In genomic region chr5:117388877-117389276, GRCm38 (mm10) we compare ENCODE assay signal across 8 mouse cellular contexts. TPM values are rescaled to one million over a fixed set of nuclear protein-coding genes. Genes with fewer than 3 reads are reported as not detected.
DNase-seq lines count a peak whose midpoint lies in the region; ATAC-seq and TF ChIP-seq lines count a peak whose summit lies in the region.

Rfc5 (minus strand) TSS chr5:117389047.

- H3K27me3 ChIP-seq in embryonic facial prominence, embryonic 13.5 days, result no peaks in the 10 kb centered on the region
- H3K27me3 ChIP-seq in heart, adult 2 months (ENCODE audit: control insufficient read depth, insufficient read depth, low read length), result no peaks in the 10 kb centered on the region
- no peaks in the 10 kb centered on the region for H3K27me3 ChIP-seq in limb, embryonic 13.5 days
- no peaks in the 10 kb centered on the region for H3K27me3 ChIP-seq in midbrain, embryonic 16.5 days (ENCODE audit: control insufficient read depth, insufficient read depth, low read depth, low read length)

- no peak for TF ChIP-seq CTCF in heart, adult 2 months (IDR thresholded peaks at IDR 0.05)

- H3K36me3 ChIP-seq in embryonic facial prominence, embryonic 13.5 days, result peaks cover 26% of the 10 kb centered on the region
- H3K36me3 ChIP-seq in heart, adult 2 months (ENCODE audit: control insufficient read depth, insufficient read depth, low read length), result no peaks in the 10 kb centered on the region
- peaks cover 22% of the 10 kb centered on the region for H3K36me3 ChIP-seq in limb, embryonic 13.5 days
- H3K36me3 ChIP-seq in midbrain, embryonic 16.5 days (ENCODE audit: control insufficient read depth, insufficient read depth, low read length), result peaks cover 13% of the 10 kb centered on the region

- peaks cover 12% of the 10 kb centered on the region for H3K4me1 ChIP-seq in embryonic facial prominence, embryonic 13.5 days
- H3K4me1 ChIP-seq in heart, adult 2 months (ENCODE audit: control insufficient read depth, insufficient read depth, low read length), result peaks cover 1% of the 10 kb centered on the region
- peaks cover 14% of the 10 kb centered on the region for H3K4me1 ChIP-seq in limb, embryonic 13.5 days
- H3K4me1 ChIP-seq in midbrain, embryonic 16.5 days (ENCODE audit: control insufficient read depth, insufficient read depth, low read length), result peaks cover 6% of the 10 kb centered on the region

- peak; percentile 93 for ATAC-seq in embryonic facial prominence, embryonic 13.5 days (ENCODE audit: insufficient number of reproducible peaks, insufficient read depth, low FRiP score, low TSS enrichment, low read depth)
- peak; percentile 93 for ATAC-seq in limb, embryonic 13.5 days (ENCODE audit: low FRiP score, low read depth)
- ATAC-seq in midbrain, embryonic 16.5 days, result peak; percentile 96

- DNase-seq in 3134 (ENCODE audit: extremely low read depth, insufficient read length, low spot score), result peak; percentile 95
- peak; percentile 99 for DNase-seq in adrenal gland, postnatal 36 days
- DNase-seq in heart, adult 2 months, result peak; percentile 96
- peak; percentile 95 for DNase-seq in kidney, adult 8-10 months
- peak; percentile 85 to 96 for DNase-seq in spleen, postnatal 10 days (ENCODE audit: low spot score in 2 of 2)

- under 1% methylated on average over 44 of the region's 44 CpGs for whole genome bisulfite sequencing in embryonic facial prominence, embryonic 13.5 days
- WGBS in heart, adult 2 months, result 1% methylated on average over 44 of the region's 44 CpGs
- WGBS in limb, embryonic 13.5 days, result 1% methylated on average over 28 of the region's 44 CpGs
- under 1% methylated on average over 42 of the region's 44 CpGs for WGBS in midbrain, embryonic 16.5 days

- TF ChIP-seq EP300 in heart, adult 2 months (IDR thresholded peaks at IDR 0.05; ENCODE audit: insufficient read depth, low read depth, low read length), result no peak

- H3K27ac ChIP-seq in embryonic facial prominence, embryonic 13.5 days, result peak within 1 kb of the TSS; percentile 28; the same call in 1 of the 2 replicates
- peak within 1 kb of the TSS; percentile 55; the same call in 1 of the 2 replicates for H3K27ac ChIP-seq in heart, adult 2 months
- H3K27ac ChIP-seq in limb, embryonic 13.5 days, result no peak within 1 kb of the TSS
- H3K27ac ChIP-seq in midbrain, embryonic 16.5 days (ENCODE audit: low read length), result peak within 1 kb of the TSS; percentile 79

- no peaks in the 10 kb centered on the region; the same call in 1 of the 2 replicates for H3K9me3 ChIP-seq in embryonic facial prominence, embryonic 13.5 days
- peaks cover 4% of the 10 kb centered on the region; the same call in 1 of the 2 replicates for H3K9me3 ChIP-seq in limb, embryonic 13.5 days
- H3K9me3 ChIP-seq in midbrain, embryonic 16.5 days (replicated peaks; ENCODE audit: control insufficient read depth, low read length, poor library complexity, severe bottlenecking), result no peaks in the 10 kb centered on the region

- peak; percentile 41; the same call in 1 of the 2 replicates for TF ChIP-seq POLR2A in heart, adult 2 months (IDR thresholded peaks at IDR 0.05; ENCODE audit: insufficient read depth, low read depth, low read length)

- peak within 1 kb of the TSS; percentile 93 for H3K9ac ChIP-seq in embryonic facial prominence, embryonic 13.5 days
- H3K9ac ChIP-seq in heart, adult 2 months (ENCODE audit: low read depth, low read length), result peak within 1 kb of the TSS; percentile 80
- peak within 1 kb of the TSS; percentile 92 for H3K9ac ChIP-seq in limb, embryonic 13.5 days
- H3K9ac ChIP-seq in midbrain, embryonic 16.5 days (ENCODE audit: low read depth, low read length), result peak within 1 kb of the TSS; percentile 80

- H3K4me3 ChIP-seq in embryonic facial prominence, embryonic 13.5 days, result peak within 1 kb of the TSS; percentile 86
- H3K4me3 ChIP-seq in heart, adult 2 months, result peak within 1 kb of the TSS; percentile 59
- H3K4me3 ChIP-seq in limb, embryonic 13.5 days, result peak within 1 kb of the TSS; percentile 82
- peak within 1 kb of the TSS; percentile 73 for H3K4me3 ChIP-seq in midbrain, embryonic 16.5 days (ENCODE audit: low read depth, low read length)

- H3K79me2 ChIP-seq in heart, adult 2 months (replicated peaks; ENCODE audit: control insufficient read depth, insufficient read depth, low read length), result no peaks in the 10 kb centered on the region

- intact Hi-C loops in heart, adult 2 months (cut with DNase I), result loop anchor here (2.0 to 10.0 kb wide), 3 partner anchors 32 to 274 kb away; partner anchors contain the start of genes Suds3, Vsig10 and Wsb2

- H3K4me2 ChIP-seq in embryonic facial prominence, embryonic 13.5 days, result peak within 1 kb of the TSS; percentile 78
- peak within 1 kb of the TSS; percentile 75 for H3K4me2 ChIP-seq in limb, embryonic 13.5 days (replicated peaks)
- peak within 1 kb of the TSS; percentile 68 for H3K4me2 ChIP-seq in midbrain, embryonic 16.5 days (ENCODE audit: low read length)

RNA-seq across cellular contexts. Expression of gene Rfc5, which starts in this region (rescaled TPM):
- total RNA-seq in adrenal gland, postnatal 36 days (2021), result 1 to 10 TPM; 7.5 to 8.7 TPM
- polyA plus RNA-seq in embryonic facial prominence, embryonic 13.5 days (2015; fragmentation: Nextera tagmentation; extraction: Ambion mirVana), result 87.7 and 103 TPM in 2 replicates
- 1 to 10 TPM; 1.7 to 4.3 TPM for total RNA-seq in heart, adult 2 months (2021)
- polyA plus RNA-seq in heart, adult 2 months (2012; rRNA removed), result 3.7 and 5.8 TPM in 2 replicates
- polyA plus RNA-seq in limb, embryonic 13.5 days (2015; fragmentation: Nextera tagmentation; extraction: Ambion mirVana), result 82.0 and 86.2 TPM in 2 replicates
- 22.9 and 28.4 TPM in 2 replicates for polyA plus RNA-seq in midbrain, embryonic 16.5 days (2015; fragmentation: Nextera tagmentation; extraction: Ambion mirVana)
